Mouse (Mus musculus) neural tube, embryonic 10.5 days (tissue): ENCODE data around the gene Ptges2.
A peak's percentile ranks its signal among the peaks of the same experiment; 100 is the strongest.

Experiments used
- DNase-seq: peaks from one replicate; pipeline ENCODE4 v3.0.0-alpha.2; 2017; ENCODE audit warnings: low spot score; ENCODE audit errors: extremely low spot score

Gene Ptges2

DNA sequence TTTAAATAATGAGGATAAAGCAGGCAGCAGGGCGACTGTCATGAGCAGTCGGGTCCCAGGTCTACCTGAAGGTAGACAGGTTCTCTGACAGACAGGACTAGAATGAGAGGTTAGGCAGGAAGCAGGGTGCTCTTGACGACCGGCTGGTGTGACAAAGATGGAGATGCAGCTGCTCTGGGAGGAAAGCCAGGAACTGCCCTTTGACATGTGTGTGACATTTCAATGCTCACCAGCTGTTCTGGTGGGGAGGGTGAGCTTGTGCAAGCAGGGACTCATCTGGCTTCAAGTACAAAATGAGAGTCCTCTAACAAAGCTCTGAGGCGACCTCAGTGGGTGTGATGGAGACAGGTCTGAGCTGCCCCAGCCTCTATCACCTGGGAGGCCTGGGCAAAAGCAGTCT, 18.2 kb downstream of the Ptges2 start:
- DNase-seq, result no peak

- no peak for DNase-seq
These were observed 20.1 kb downstream of the Ptges2 start for GRCm38 (mm10) chr2:32415801-32416200.

- no peak for DNase-seq
These were observed 20.9 kb downstream of the Ptges2 start for GRCm38 (mm10) chr2:32416556-32416955.

DNA sequence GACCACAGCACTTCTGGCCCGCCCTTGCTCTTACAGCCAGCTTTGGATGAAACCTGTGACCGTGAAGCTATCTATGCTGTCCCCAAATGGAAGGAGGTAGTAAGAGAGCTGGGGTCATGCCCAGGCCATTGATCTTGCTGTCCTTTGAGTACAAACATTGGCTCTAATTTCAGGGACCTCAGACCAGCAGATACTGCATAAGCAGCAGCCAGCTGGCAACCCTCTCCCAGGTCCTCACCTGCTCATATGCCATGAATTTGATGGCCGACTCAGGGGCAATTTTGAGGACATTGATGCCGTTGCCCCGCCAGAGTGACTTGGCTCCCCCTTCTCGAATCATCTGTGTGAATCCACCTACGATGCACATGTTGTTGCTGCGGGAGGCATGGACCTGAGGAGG, 21.8 kb downstream of the Ptges2 start:
- no peak for DNase-seq

DNA sequence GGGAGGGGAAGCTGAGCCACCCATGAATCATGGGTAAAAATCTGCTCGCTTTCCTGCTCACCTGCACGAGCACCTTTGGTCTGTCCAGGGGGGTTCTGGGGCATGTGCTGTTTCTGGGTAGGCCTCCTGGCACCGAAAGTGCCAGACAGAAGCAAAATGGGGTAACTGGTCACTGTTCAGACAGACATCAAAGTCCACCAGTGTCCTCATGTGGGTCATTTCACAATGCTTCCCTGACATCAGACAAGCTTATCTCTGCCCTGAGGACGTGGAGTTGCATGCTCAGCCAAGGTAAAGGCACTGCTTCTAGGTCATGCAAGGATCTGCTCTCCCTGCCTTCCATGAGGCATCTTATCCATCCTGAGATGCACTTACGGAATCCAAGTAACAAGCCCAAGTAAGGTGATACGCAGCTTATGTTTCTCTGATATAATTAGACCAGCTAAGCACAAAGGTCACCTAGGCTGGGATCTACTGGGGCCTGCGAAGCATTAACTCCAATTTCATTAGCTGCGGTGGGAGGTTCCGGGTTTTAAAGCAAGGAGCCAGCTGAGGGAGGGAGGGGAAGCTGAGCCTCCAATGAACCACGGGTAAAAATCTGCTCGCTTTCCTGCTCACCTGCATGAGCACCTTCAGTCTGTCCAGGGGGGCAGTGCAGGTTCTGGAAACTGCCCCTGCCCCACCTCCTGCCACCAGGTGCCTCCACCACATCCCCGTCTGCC, 22.9 kb downstream of the Ptges2 start:
- no peak for DNase-seq

DNA sequence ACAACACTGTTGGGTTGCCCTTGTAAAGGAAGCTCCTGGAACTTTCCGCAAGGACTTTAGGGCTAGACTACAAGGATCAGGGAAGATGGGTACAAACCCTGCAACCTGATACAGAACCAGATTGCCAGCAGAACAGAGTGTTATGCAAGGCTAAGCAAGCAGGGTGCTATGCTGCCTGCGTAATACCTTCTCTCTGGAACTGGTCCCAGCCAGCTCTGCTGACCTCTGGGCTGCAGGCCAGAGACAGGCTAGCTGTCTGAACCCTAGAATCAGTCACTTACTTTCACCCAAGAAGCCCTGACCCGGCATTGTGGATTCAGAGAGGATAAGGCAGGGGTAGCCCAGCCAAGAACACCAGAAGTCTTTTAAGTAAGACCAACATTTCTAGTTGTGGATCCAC, 23.7 kb downstream of the Ptges2 start:
- DNase-seq, result no peak

DNA sequence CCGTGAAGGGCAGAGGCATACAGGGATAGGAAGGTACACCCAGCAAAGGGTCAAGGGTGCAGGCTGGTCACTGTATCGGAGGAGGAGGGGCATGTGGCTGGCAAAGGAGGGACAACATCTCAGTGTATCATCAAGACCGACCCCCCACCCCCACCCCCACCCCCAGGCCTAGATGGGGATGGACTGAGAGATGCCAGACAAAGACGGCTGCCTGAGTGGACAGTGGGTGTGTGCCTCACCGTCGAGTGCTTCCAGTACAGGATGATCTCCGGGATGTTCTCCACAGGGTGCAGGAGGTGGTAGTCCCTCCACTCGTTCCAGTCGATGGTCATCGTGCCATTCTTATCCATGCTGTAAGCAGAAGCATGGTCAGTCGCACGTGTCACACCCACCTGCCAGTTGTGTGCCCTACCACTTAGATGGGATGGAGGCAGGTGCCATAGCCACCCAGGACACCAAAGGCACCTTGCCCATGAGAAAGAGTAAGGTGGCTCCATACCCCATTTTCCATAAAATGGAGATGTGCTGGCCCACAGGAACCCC, 24.4 kb downstream of the Ptges2 start:
- DNase-seq, result no peak

DNA sequence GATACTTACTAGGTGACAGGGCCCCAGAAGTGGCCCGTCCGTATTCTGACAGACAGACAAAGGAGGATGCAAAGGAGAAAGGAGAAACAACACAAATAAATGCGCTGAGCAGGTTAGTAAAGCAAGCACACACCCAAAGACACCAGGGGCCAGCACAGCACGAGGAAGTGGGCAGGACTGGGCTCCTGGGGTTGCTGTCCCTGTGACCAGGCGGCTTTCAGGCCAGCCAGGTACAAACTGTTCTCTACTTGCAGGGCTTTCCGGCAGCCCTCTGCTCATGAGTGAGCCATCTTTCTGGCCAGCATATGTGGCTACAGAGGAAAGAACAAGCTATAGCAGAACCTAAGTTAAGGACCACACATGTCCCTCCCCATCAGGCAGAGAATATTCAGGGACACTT, 25.0 kb downstream of the Ptges2 start:
- no peak for DNase-seq

DNA sequence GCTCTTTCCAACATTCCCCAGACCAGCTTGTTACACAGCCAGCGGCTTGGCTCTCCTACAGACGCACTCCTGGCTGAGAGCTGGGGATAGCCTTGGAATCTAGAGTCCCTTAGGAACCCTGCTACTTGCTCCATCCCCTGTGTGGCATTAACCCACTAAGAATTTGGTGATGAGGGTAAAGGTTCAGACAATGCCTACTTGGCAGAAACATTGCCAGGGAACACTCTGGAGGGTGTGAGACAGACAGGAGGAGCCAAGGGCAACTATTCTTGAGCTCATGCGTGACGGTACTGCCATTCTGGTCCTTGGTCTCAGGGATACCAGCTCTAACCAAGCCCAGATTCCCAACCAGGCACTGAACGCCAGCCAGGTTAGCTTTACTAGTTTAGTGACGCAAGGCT, 26.2 kb downstream of the Ptges2 start:
- no peak for DNase-seq

DNA sequence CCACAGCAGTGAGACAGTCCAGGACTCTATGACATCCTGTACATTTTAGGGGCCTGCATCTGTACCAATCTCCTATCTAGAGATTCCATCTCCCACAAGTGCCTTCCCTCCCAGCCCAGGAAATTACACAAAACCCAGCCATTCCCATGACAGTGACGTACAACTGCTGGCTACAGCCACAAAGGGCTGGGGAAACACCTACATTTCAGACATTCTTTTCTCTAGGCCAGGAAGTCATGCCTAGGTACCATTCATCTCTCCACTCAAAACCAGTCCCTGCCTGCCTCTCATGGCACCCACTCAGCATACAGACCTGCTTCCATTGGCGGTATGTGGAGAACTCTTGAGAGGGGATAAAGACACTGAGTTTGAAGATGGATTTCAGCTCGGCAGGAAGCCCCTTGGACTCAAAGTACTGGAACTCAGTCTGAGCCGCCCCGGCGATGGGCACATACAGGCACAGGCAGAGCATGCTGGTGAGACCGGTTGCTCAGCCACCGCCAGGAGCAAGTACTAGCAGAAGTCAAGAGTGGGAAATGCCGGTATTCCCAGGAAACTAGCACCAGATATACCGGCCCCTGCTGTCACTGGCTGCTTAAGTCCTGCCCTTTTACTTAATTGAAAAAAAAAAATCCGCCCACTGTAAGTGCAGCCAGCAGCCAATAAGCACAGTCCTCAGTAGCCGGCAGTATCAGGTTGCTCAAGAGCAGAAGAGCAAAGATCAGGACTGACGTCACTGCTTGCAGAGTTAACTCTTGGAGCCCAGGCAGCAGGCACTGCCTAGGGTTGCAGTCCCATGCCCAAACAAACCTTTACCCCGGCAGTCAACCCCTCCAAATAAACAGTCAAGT, 28.0 kb downstream of the Ptges2 start:
- peak; percentile 59 for DNase-seq

DNA sequence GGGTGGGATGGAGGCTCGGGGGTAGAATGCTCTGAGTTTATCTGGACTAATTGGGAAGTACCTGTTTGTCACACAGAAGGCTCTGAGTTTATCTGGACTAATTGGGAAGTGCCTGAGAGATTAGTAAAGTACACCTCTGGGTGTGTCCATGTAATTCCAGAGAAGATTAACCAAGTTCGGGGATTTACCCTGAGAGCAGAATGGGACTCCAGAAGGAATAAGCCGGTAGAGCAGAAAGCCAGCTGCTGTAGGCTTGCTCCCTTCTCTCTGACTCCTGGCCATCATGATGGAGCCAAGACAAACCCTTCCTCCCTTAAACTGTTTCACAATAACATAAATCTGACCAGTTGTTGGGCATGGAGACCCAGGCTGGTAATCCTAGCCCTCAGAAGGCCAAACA, 29.1 kb downstream of the Ptges2 start:
- no peak for DNase-seq

- DNase-seq, result no peak
These were observed 29.9 kb downstream of the Ptges2 start for GRCm38 (mm10) chr2:32425568-32425967.

DNA sequence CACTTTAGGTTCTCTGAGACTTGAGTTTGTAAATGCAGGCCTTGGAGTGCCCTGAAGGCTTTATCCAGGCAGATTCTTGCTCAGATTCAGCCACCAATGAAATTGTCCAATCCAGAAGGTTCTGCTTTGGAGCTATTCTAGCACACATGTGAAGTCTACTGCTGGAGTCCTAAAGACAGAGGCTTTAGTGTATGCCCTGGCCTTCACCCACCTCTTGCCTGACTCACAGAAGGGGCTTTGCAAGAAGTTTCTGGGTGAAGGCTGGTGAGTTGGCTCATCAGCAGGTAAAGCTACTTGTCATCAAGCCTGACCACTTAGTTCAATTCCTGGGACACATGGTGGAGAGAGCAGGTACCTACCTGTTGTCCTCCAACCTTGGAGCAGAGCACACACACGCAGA, 30.4 kb downstream of the Ptges2 start:
- DNase-seq, result no peak

GRCm38 (mm10) chr2:32427720-32428119, 32.0 kb downstream of the Ptges2 start:
- DNase-seq, result no peak

- no peak for DNase-seq
These were observed 32.6 kb downstream of the Ptges2 start for GRCm38 (mm10) chr2:32428262-32428722.

DNA sequence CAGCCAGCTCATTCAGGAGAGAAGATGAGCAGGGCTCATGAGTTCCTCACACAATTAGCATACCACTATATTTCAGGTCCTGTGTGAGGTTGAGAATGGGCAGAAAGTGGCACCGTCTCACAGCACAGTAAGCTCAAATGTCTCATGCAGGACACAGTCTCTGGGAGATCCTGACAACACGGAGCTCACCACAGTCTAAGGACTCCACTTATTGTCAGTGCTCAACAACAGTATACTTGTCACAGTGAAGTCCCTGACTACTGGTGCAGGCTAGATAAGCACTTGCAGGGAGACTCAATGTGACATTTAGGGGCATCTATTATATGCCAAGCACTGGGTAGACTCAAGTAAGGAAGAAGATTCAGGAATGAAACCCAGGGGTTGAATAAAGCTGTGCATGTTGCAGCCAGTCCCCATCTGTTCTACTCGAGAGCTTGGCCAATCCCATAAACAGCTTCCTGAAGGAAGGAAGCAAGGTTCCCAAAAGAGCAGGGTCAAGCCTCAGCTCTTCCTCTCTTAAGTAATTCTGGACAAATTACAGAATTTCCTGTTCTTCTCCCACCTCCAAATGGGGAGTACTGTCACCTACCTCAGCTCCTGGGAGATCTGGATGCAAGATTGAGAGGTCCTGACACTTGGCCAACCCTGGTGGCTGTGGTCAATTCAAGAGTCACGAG, 33.7 kb downstream of the Ptges2 start:
- no peak for DNase-seq

DNA sequence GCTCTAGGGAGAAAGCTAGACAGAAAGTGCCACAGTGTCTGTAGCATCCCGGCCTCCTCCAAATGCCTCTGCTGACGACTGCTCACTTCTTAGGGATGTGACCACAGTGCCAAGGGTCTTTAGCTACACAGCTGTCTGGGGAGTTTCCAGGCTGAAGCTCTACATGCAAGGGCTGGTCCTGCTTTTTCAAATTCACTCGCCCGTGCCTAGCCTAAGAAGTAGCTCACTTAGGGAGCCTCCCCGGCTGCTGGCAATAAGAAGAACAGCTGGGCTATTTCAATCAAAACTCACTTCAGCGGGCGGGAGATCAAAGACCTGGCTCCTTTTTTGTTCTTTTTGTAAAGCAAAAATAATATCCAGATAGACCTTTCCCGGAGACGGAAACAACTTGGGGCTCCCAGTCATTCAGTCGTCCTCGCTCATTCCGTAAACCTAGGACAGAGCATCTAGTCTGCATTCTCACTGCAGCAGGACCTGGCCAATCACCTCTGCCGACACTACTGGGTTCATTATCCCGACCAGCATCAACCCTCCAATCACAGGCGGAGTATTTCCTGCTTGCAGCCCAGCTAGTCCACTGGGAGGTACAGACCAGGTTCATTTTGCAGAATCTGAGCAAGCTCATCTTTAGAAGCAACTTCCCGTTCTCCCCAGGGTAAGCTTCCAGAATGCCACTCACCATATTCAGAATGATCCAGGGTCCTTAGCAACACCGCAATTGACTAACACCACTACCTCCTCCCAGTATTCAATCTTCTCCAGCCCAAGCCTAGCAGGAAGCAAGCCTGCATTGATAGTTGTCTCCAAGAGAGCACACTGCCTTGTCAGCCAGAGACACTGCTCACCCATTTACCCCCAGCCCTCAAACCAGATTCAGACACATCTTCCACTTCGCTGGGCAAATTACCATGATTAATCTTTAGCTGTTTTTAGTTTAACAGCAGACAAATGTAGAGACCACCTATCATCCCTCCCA, 35.3 kb downstream of the Ptges2 start:
- peak; percentile 85 for DNase-seq

DNA sequence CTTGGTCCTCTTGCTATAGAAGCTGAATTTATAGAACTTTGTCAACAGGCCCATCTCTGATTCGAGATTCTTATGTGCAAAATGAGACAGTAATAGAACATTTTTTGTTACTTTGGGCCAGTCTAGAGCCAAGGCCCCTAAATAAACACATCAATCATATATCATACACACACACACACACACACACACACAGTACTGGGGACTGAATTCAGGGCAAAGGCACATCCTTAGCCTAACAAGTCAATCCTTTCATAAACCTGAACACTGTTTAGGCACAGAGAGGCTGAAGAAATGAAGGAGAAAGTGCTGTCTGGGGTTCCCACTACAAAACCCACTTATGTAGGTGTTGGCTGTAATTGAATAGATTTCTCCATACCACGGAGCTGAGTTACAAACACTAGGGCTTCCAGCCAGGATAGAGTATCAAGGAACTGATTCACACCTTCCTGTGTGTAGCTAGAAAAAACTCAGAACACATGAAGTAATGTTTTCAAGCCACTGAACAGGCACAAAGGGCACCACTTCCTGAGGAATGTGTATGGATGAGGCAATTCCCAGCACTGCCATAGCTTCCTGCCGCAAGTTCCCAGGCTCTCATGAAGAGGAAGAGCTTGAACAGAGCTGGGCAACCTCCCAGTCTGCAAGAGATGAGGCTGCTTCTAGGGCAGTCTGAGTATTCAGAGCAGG, 41.1 kb downstream of the Ptges2 start:
- DNase-seq, result no peak

- no peak for DNase-seq
These were observed 42.0 kb downstream of the Ptges2 start for GRCm38 (mm10) chr2:32437612-32438166.

DNA sequence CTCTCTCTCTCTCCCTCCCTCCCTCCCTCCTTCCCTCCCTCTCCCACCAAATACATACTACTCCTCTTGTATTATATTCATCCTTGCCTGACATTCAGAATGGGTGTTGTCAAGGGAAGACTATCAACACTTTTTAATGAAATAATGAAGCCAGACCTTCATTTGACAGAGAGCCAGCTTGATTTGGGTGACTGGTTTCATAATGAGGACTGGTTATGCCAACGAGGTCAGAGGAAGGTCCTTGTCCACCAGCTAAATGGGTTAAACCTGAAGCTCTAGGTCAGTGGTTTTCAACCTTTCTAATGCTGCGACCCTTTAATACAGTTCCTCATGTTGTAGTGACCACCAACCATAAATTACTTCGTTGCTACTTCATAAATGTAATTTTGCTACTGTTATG, 43.0 kb downstream of the Ptges2 start:
- no peak for DNase-seq
